Mouse (Mus musculus) midbrain, embryonic 15.5 days (tissue): ENCODE results near the gene Olfr802. TPM values are rescaled to one million over a fixed set of nuclear protein-coding genes. Genes with fewer than 3 reads are reported as not detected.

ENCODE experiments used
- ATAC-seq: fragments of 200-750 bp; cut with Nextera tagmentation; replicated peaks from 2 replicates; pipeline ENCODE4 v1.8.0; 2017; ENCODE audit warnings: moderate TSS enrichment
- H3K27ac ChIP-seq: fragments of 300-500 bp; sonication (generic); 2 replicates; pipeline ENCODE4 v1.5.1; 2015; ENCODE audit warnings: mild to moderate bottlenecking, inconsistent platforms
- H3K27me3 ChIP-seq: fragments of 300-500 bp; sonication (generic); replicated peaks from 2 replicates; pipeline ENCODE4 v1.6.1; 2015; ENCODE audit warnings: inconsistent platforms
- H3K36me3 ChIP-seq: fragments of 300-500 bp; sonication (generic); replicated peaks from 2 replicates; pipeline ENCODE4 v1.6.1; 2015; ENCODE audit warnings: inconsistent platforms
- H3K4me1 ChIP-seq: fragments of 300-500 bp; sonication (generic); 2 replicates; pipeline ENCODE4 v1.6.1; 2015; ENCODE audit warnings: inconsistent platforms
- H3K4me2 ChIP-seq: fragments of 300-500 bp; sonication (generic); 2 replicates; pipeline ENCODE4 v1.6.1; 2015; ENCODE audit warnings: inconsistent platforms, mild to moderate bottlenecking, moderate library complexity
- H3K4me3 ChIP-seq: fragments of 300-500 bp; sonication (generic); 2 replicates; pipeline ENCODE4 v1.5.1; 2015; ENCODE audit warnings: mild to moderate bottlenecking, inconsistent platforms
- H3K9ac ChIP-seq: fragments of 300-500 bp; sonication (generic); 2 replicates; pipeline ENCODE4 v1.6.1; 2015; ENCODE audit warnings: mild to moderate bottlenecking, inconsistent platforms
- H3K9me3 ChIP-seq: fragments of 300-500 bp; sonication (generic); 2 replicates; pipeline ENCODE4 v1.6.1; 2016; ENCODE audit warnings: inconsistent platforms
- WGBS: fragments of 180-500 bp; shearing (Covaris S2); methylation state at CpG from one replicate; pipeline ENCODE4 v1.1.7; 2015; ENCODE audit warnings: mixed read lengths; 5-methylcytosine and 5-hydroxymethylcytosine counted together
- microRNA-seq: library from miRNA; unstranded; fragments of <30 nt; microRNA quantifications from one replicate; pipeline ENCODE4, GENCODE M21; 2016
- polyA plus RNA-seq: library from polyadenylated mRNA; unstranded; fragments of >200 nt; fragmentation: Nextera tagmentation; extraction: Ambion mirVana; gene quantifications from 2 replicates; pipeline ENCODE4 v1.2.1, GENCODE M21; 2015

Gene Olfr802
- 0.06 TPM in 2 replicates for polyA plus RNA-seq

DNA sequence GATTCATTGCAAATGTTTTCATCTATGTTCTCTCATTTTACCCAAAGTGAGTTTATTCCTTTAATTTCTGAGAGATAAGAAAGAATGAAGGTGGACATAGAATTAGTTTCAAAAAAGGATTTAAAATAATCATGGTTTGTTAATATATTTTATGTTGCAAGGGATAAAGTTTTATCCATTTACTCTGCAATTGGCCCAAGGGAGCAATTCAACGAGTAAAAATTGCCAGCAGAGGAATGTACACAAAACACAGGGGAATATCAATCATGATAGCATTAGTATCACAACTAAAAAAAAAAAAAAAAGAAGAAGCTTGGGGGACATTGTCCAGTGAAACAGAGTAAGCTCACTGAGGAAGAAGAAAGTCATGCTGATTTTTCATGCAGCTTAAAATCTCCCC lies at the start of gene Olfr802:
Olfr802 (minus strand) TSS at position 101 of the 400 bp plus-strand sequence.
- ATAC-seq = no peak
- WGBS = 61% methylated on average over 1 of the region's 1 CpGs
- no peak within 1 kb of the TSS for H3K4me3 ChIP-seq

DNA sequence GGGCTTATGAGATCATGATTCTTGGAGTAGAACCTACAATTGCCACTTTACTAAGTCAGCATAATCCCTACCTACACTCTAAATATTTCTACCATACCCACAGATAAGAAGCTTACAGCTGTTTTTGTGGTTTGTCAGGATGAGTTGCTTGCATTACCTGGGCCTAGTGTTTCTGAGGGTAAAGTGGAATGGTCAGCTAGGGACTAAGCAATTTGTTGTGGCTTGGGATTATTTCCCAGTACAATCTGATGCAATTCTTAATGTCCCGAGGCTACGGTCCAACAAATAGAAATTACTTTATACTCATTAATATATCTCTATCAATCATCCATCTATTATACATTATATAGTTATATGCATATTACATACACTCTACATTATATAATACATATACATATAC lies 41.3 kb upstream of the Olfr802 start, which contains the start of gene Olfr805:
Olfr805 (minus strand) TSS at position 101 of the 400 bp plus-strand sequence.
- H3K4me2 ChIP-seq = no peak within 1 kb of the TSS
- H3K36me3 ChIP-seq = no peaks in the 10 kb centered on the region
- H3K4me1 ChIP-seq = no peaks in the 10 kb centered on the region
- no peak for ATAC-seq
- no peaks in the 10 kb centered on the region for H3K27me3 ChIP-seq
- H3K4me3 ChIP-seq = no peak within 1 kb of the TSS
- WGBS = 93% methylated on average over 2 of the region's 2 CpGs
- H3K9ac ChIP-seq = no peak within 1 kb of the TSS
- no peaks in the 10 kb centered on the region for H3K9me3 ChIP-seq
- no peak within 1 kb of the TSS for H3K27ac ChIP-seq

More for the DNA sequence above, at the start of gene Olfr802:
- H3K4me2 ChIP-seq = no peak within 1 kb of the TSS
- H3K36me3 ChIP-seq = no peaks in the 10 kb centered on the region
- H3K27me3 ChIP-seq = no peaks in the 10 kb centered on the region
- H3K4me1 ChIP-seq = no peaks in the 10 kb centered on the region
- no peak within 1 kb of the TSS for H3K9ac ChIP-seq
- H3K27ac ChIP-seq = no peak within 1 kb of the TSS
- no peaks in the 10 kb centered on the region for H3K9me3 ChIP-seq

DNA sequence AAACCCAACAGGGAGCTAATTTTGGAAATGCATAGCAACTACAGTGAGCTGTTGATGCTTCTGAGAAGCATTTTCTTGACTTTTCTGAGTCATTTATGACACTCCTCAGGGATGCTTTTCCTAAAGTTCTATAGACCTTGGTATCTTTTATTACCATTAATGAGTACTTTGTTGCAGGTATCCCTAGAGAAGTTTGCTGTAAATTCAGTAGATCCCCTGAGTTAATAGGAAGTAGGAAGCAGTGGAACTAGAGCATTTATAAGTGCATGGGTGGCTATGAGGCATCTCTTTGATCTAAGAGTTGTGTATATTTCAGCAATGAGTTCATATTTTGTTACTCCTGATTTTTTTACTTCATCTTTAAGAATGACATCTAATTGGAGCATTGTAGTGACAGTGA lies 14.9 kb upstream of the Olfr802 start, which contains the start of gene Olfr804:
Olfr804 (plus strand) TSS at position 301 of the 400 bp plus-strand sequence.
- Histone ChIP-seq H3K9me3 (no peaks in the 10 kb centered on the region), H3K4me2 (no peak within 1 kb of the TSS), H3K36me3 (no peaks in the 10 kb centered on the region), H3K27me3 (no peaks in the 10 kb centered on the region), H3K4me3 (no peak within 1 kb of the TSS), H3K9ac (no peak within 1 kb of the TSS), H3K27ac (no peak within 1 kb of the TSS), H3K4me1 (no peaks in the 10 kb centered on the region)
- no peak for ATAC-seq

DNA sequence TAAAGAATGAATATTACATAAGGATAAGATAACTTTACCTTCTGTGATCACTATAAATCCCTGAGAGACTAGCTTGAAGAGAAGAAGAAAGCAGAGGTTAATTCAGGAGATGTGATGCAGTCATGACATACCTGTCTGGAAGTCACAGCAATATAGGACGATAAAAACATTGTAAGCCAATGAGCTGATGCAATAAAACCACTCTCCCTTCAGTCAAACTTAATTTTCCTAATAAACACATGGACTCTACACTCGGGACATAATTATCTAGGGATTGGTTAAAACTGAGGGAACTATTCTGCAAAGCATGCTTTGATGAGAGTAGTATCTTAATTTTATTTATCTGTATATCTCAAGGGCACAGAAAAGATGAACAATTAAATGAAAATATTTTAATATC lies 6.2 kb upstream of the Olfr802 start, which contains the start of gene Olfr803:
Olfr803 (minus strand) TSS at position 101 of the 400 bp plus-strand sequence.
- H3K27me3 ChIP-seq = no peaks in the 10 kb centered on the region
- no peak within 1 kb of the TSS for H3K9ac ChIP-seq
- 86% methylated on average over 2 of the region's 2 CpGs for WGBS
- H3K27ac ChIP-seq = no peak within 1 kb of the TSS
- ATAC-seq = no peak
- H3K9me3 ChIP-seq = no peaks in the 10 kb centered on the region
- no peaks in the 10 kb centered on the region for H3K36me3 ChIP-seq
- no peak within 1 kb of the TSS for H3K4me2 ChIP-seq
- no peak within 1 kb of the TSS for H3K4me3 ChIP-seq
- H3K4me1 ChIP-seq = no peaks in the 10 kb centered on the region

DNA sequence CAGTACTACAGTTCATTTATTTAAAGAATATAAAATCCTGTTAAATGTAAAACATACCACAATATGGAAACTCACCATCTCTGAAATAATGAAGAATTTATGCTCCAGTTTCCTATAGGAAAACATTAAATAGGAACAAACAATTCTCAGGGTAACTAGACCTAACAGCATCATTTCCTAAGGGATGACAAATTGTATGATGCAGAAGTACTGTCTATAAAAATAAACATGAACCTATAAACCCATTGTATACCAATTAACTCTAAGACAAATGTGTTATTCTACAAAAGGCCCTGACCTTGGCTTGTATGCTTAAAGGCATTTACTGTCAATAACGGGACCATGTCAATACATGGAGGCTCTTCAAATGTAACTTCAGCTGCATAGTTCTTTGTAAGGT lies 14.2 kb downstream of the Olfr802 start, which contains the start of gene Olfr801:
Olfr801 (minus strand) TSS at position 101 of the 400 bp plus-strand sequence.
- no peak within 1 kb of the TSS for H3K4me3 ChIP-seq
- H3K27me3 ChIP-seq = no peaks in the 10 kb centered on the region
- no peak within 1 kb of the TSS for H3K4me2 ChIP-seq
- H3K9ac ChIP-seq = no peak within 1 kb of the TSS
- H3K4me1 ChIP-seq = no peaks in the 10 kb centered on the region
- H3K9me3 ChIP-seq = no peaks in the 10 kb centered on the region
- no peaks in the 10 kb centered on the region for H3K36me3 ChIP-seq
- no peak within 1 kb of the TSS for H3K27ac ChIP-seq
- ATAC-seq = no peak
- WGBS = 92% methylated on average over 1 of the region's 1 CpGs

DNA sequence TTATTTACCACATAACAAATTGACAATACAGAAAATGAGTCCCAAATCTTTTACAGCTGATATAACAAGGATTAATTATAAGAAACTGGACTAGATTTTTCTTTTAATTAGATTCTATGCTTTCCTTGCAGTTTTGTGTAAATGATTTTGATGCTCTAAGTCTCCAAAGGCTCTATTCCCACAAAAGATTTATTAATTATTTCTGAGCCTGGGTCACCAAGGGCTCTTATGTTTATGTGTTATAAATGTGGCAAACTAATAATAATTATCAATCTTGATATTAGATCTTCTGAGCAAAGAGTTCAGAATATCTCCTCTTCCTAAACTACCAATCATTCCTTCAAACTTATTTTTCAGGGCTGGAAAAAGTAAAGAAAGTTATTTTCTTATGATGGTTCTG lies 30.6 kb downstream of the Olfr802 start, which contains the start of gene Olfr800:
Olfr800 (plus strand) TSS at position 301 of the 400 bp plus-strand sequence.
- no peak for ATAC-seq
- Histone ChIP-seq H3K4me1 (no peaks in the 10 kb centered on the region), H3K9me3 (no peaks in the 10 kb centered on the region), H3K4me3 (no peak within 1 kb of the TSS), H3K27me3 (no peaks in the 10 kb centered on the region), H3K27ac (no peak within 1 kb of the TSS), H3K36me3 (no peaks in the 10 kb centered on the region), H3K9ac (no peak within 1 kb of the TSS), H3K4me2 (no peak within 1 kb of the TSS)

DNA sequence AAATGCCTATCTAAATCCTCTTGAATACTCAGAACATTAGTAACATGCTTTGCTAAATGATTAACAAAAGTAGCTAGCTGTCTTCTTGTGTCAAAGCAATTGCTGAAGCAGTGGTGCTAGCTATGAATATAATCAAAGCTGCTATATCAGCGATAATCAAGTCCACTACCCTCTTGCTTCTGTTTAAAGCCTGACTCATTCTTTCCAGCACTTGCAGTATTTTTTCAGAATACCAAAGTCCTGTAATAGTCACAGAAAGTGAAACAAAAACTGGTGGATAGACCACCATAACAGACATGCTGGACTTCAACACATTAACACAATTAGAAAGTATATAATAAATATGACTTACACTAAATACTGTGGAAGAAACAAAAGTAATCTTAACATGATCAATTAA lies 36.2 kb downstream of the Olfr802 start:
- Histone ChIP-seq H3K27me3 (no peaks in the 10 kb centered on the region), H3K36me3 (no peaks in the 10 kb centered on the region), H3K4me1 (no peaks in the 10 kb centered on the region), H3K9me3 (no peaks in the 10 kb centered on the region), H3K27ac (no peak overlapping the region), H3K4me2 (no peak overlapping the region), H3K4me3 (no peak overlapping the region), H3K9ac (no peak overlapping the region)
- ATAC-seq = no peak
- 88% methylated on average over 1 of the region's 1 CpGs for WGBS

DNA sequence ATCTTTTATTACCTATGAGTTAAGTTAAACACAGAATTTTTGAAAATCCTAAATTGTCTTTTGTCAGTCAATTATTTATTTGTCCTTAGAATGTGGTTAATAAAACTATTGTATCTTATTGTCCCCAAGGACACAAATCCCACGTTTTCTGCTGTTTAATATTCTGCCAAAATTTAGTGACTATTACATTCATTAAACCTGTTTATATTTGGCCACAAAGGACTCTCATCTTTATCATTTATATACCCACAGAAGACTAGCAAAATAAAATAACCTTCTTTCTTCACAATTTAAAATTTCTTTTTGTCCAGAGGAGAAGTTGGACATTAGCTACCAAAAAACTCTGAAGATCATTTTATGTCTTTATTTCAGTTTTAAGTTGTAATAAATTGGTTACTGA lies 50.8 kb downstream of the Olfr802 start, which contains the start of gene Olfr799:
Olfr799 (plus strand) TSS at position 301 of the 400 bp plus-strand sequence.
- no peak within 1 kb of the TSS for H3K4me3 ChIP-seq
- H3K4me1 ChIP-seq = no peaks in the 10 kb centered on the region
- H3K36me3 ChIP-seq = no peaks in the 10 kb centered on the region
- H3K4me2 ChIP-seq = no peak within 1 kb of the TSS
- H3K27me3 ChIP-seq = no peaks in the 10 kb centered on the region
- 25% methylated on average over 1 of the region's 1 CpGs for WGBS
- ATAC-seq = no peak
- no peak within 1 kb of the TSS for H3K9ac ChIP-seq
- no peaks in the 10 kb centered on the region for H3K9me3 ChIP-seq
- no peak within 1 kb of the TSS for H3K27ac ChIP-seq

DNA sequence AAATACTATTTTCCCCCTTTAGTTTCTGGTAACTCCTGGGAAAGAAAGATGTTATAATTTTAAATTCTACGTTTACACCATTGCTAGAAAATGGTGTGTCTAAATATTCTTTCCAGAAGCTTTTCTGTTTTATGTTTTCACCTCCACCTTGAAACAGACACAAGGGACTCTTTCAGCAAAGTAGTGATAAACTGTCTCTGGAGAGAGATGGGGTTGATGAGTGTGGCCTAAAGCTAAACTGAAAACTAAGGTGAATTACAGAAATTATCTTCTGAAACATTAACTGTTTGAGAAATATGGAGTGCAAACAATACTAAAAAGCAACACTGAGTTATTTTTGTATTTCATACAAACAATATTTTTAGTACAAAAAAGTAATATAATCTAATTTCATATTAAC lies 60.1 kb downstream of the Olfr802 start, which contains the start of gene Olfr798:
Olfr798 (minus strand) TSS at position 101 of the 400 bp plus-strand sequence.
- 74% methylated on average over 1 of the region's 1 CpGs for WGBS
- Histone ChIP-seq H3K4me3 (no peak within 1 kb of the TSS), H3K9ac (no peak within 1 kb of the TSS), H3K27me3 (no peaks in the 10 kb centered on the region), H3K4me1 (no peaks in the 10 kb centered on the region), H3K27ac (no peak within 1 kb of the TSS), H3K9me3 (no peaks in the 10 kb centered on the region), H3K36me3 (no peaks in the 10 kb centered on the region), H3K4me2 (no peak within 1 kb of the TSS)
- ATAC-seq = no peak

Small RNA genes lying within 50 kb of the gene (microRNA-seq; reads per million reads assigned to microRNA genes)
- not detected for gene Gm24485

Other genes starting within 250 kb of the Olfr802 start
- gene Olfr787, start 226.3 kb downstream of the Olfr802 start, polyA plus RNA-seq = not detected in 2 replicates
- gene Olfr788, start 217.2 kb downstream of the Olfr802 start, polyA plus RNA-seq = not detected in 2 replicates
- gene Olfr789, start 203.4 kb downstream of the Olfr802 start, polyA plus RNA-seq = not detected in 2 replicates
- gene Olfr790, start 189.7 kb downstream of the Olfr802 start, polyA plus RNA-seq = not detected in 2 replicates
- not detected in 2 replicates for gene Olfr791, start 166.4 kb downstream of the Olfr802 start, polyA plus RNA-seq
- gene Olfr792, start 149.0 kb downstream of the Olfr802 start, polyA plus RNA-seq = not detected in 2 replicates
- gene Olfr794, start 120.5 kb downstream of the Olfr802 start, polyA plus RNA-seq = not detected in 2 replicates
- not detected in 2 replicates for gene Olfr796, start 75.6 kb downstream of the Olfr802 start, polyA plus RNA-seq
- gene Olfr798, start 60.2 kb downstream of the Olfr802 start, polyA plus RNA-seq = not detected in 2 replicates
- not detected in 2 replicates for gene Olfr799, start 50.7 kb downstream of the Olfr802 start, polyA plus RNA-seq
- gene Olfr800, start 30.5 kb downstream of the Olfr802 start, polyA plus RNA-seq = not detected in 2 replicates
- not detected in 2 replicates for gene Olfr801, start 14.3 kb downstream of the Olfr802 start, polyA plus RNA-seq
- gene Olfr803, start 6.1 kb upstream of the Olfr802 start, polyA plus RNA-seq = not detected in 2 replicates
- gene Olfr804, start 15.0 kb upstream of the Olfr802 start, polyA plus RNA-seq = not detected in 2 replicates
- gene Olfr805, start 41.2 kb upstream of the Olfr802 start, polyA plus RNA-seq = not detected in 2 replicates
- gene Olfr806, start 53.8 kb upstream of the Olfr802 start, polyA plus RNA-seq = not detected in 2 replicates
- gene Olfr807, start 69.6 kb upstream of the Olfr802 start, polyA plus RNA-seq = not detected in 2 replicates
- gene Olfr808, start 77.3 kb upstream of the Olfr802 start, polyA plus RNA-seq = not detected in 2 replicates
- not detected in 2 replicates for gene Olfr809, start 86.5 kb upstream of the Olfr802 start, polyA plus RNA-seq
- gene Olfr810, start 106.7 kb upstream of the Olfr802 start, polyA plus RNA-seq = not detected in 2 replicates
- gene Olfr811, start 116.2 kb upstream of the Olfr802 start, polyA plus RNA-seq = not detected in 2 replicates
- gene Olfr812, start 157.9 kb upstream of the Olfr802 start, polyA plus RNA-seq = not detected in 2 replicates
- gene Olfr813, start 167.2 kb upstream of the Olfr802 start, polyA plus RNA-seq = not detected in 2 replicates
- not detected in 2 replicates for gene Olfr814, start 191.7 kb upstream of the Olfr802 start, polyA plus RNA-seq
- gene Olfr815, start 217.7 kb upstream of the Olfr802 start, polyA plus RNA-seq = not detected in 2 replicates
- gene Olfr816, start 227.4 kb upstream of the Olfr802 start, polyA plus RNA-seq = not detected in 2 replicates